Mouse (Mus musculus) lung, postnatal 0 days (tissue): Measurements from ENCODE around the gene Nipbl. TPM values are rescaled to one million over a fixed set of nuclear protein-coding genes. Genes with fewer than 3 reads are reported as not detected.

Experiments
- ATAC-seq: fragments of 200-750 bp; cut with Nextera tagmentation; 2 replicates; pipeline ENCODE4 v1.8.0; 2017; ENCODE audit warnings: moderate library complexity
- DNase-seq: peaks from one replicate; pipeline ENCODE4 v3.0.0-alpha.2; 2016; ENCODE audit warnings: low spot score
- H3K27ac ChIP-seq: fragments of 300-500 bp; sonication (generic); 2 replicates; pipeline ENCODE4 v1.5.1; 2014; ENCODE audit warnings: antibody characterized with exemption, mild to moderate bottlenecking, low read length, mixed read lengths
- H3K27me3 ChIP-seq: fragments of 300-500 bp; sonication (generic); replicated peaks from 2 replicates; pipeline ENCODE4 v1.6.1; 2014; ENCODE audit warnings: low read length, mixed read lengths; ENCODE audit not compliant: insufficient read depth
- H3K36me3 ChIP-seq: fragments of 300-500 bp; sonication (generic); 2 replicates; pipeline ENCODE4 v1.6.1; 2014; ENCODE audit warnings: low read length, mixed read lengths; ENCODE audit not compliant: insufficient read depth
- H3K4me1 ChIP-seq: fragments of 300-500 bp; sonication (generic); 2 replicates; pipeline ENCODE4 v1.6.1; 2014; ENCODE audit warnings: antibody characterized with exemption, low read depth, low read length, mixed read lengths; ENCODE audit not compliant: insufficient read depth
- H3K4me2 ChIP-seq: fragments of 300-500 bp; sonication (generic); replicated peaks from 2 replicates; pipeline ENCODE4 v1.6.1; 2014; ENCODE audit warnings: low read depth, mild to moderate bottlenecking, low read length, moderate library complexity, mixed read lengths
- H3K4me3 ChIP-seq: fragments of 300-500 bp; sonication (generic); 2 replicates; pipeline ENCODE4 v1.5.1; 2014; ENCODE audit warnings: low read depth, low read length
- H3K9ac ChIP-seq: fragments of 300-500 bp; sonication (generic); replicated peaks from 2 replicates; pipeline ENCODE4 v1.6.1; 2014; ENCODE audit warnings: low read depth, mild to moderate bottlenecking
- H3K9me3 ChIP-seq: fragments of 300-500 bp; sonication (generic); 2 replicates; pipeline ENCODE4 v1.6.1; 2016; ENCODE audit warnings: low read length, mixed read lengths
- CTCF ChIP-seq: IDR thresholded peaks from 2 replicates; pipeline ENCODE4 v1.5.1; 2016; ENCODE audit warnings: antibody characterized with exemption, mild to moderate bottlenecking
- EP300 ChIP-seq: IDR thresholded peaks from 2 replicates; pipeline ENCODE4 v1.6.1; 2016; ENCODE audit warnings: antibody characterized with exemption, mild to moderate bottlenecking, control low read depth
- WGBS: fragments of 180-500 bp; shearing (Covaris S2); extraction: QIAGEN DNeasy Blood & Tissue Kit; methylation state at CpG from one replicate; pipeline ENCODE4 v1.1.7; 2014; 5-methylcytosine and 5-hydroxymethylcytosine counted together
- polyA plus RNA-seq: library from polyadenylated mRNA; unstranded; fragments of >200 nt; fragmentation: Nextera tagmentation; extraction: Ambion mirVana; gene quantifications from 2 replicates; pipeline ENCODE4 v1.2.1, GENCODE M21; 2015

Gene Nipbl
- polyA plus RNA-seq, 1 experiment from 2014 or later: 15.1 TPM

DNA sequence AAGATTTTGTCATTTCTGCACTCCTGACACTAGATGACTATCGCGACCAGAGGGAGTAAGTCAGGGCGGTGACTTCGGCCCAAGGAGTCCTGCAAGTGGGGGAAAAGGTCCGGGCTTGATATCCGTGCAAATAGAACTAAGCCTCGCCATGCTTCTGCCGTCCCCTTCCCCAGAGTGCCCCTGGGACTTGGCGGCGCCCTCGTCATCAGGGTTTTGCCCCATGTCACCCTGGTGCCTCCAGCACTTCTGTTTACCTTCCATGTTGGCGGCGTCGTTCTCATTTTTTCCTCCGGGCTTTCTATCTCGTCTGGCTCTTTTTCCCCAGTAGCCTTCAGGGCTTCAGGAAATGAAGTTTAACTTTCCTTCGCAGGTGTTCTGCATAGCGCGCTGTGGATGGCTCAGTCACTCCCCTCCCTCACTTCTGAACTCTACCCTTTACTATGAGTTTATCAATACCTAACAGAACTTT, 1.7 kb upstream of the Nipbl start:
- Histone ChIP-seq H3K36me3 (no peaks in the 10 kb centered on the region), H3K4me1 (peaks cover 5% of the 10 kb centered on the region; the same call in 1 of the 2 replicates), H3K27ac (peak overlapping the region; percentile 99), H3K27me3 (no peaks in the 10 kb centered on the region), H3K4me2 (peak overlapping the region; percentile 90), H3K4me3 (peak overlapping the region; percentile 91), H3K9ac (peak overlapping the region; percentile 36), H3K9me3 (no peaks in the 10 kb centered on the region)
- DNase-seq: peak; percentile 43
- under 1% methylated on average over 19 of the region's 19 CpGs for WGBS
- 0 out of 2 replicates have a peak, but pooled peaks have one; percentile 1 for ATAC-seq
- 0 out of 2 replicates have a peak, but pooled peaks have one; percentile 0 for TF ChIP-seq CTCF
- no peak for TF ChIP-seq EP300

DNA sequence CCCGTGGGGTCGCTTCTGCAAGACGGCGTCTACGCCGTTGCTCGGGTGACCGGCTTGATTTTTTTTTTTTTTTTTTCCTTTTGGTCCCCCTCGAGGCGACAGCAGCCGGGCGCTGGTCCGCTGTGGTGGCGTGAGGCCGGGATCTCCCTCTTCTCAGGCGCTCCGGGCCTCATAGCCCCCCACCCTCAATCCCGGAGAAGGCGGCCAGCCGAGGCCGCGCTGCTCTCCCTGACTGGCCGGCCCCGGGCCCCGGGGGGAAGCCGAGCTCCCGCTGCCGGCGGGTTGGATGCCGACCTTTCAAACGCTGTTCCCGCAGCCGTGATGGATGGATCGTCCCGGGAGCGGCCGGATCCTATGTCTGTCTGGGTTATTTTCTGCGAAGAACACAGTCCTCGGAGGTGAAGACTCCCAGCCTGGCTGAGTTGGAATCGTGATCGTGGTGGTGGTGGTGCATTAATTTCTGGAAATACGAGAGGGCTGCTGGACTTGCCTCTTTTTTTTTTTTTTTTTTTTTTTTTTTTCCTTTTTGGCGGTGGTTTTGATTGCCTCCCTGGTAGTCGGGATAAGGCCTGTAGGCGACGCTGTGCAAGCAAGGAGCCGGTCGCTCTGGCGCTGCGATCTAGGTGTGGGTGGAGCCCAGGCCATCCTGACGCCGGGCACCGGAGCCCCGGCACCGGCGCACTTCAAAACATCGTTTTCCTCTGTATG, 781 bp upstream of the Nipbl start:
- Histone ChIP-seq H3K9ac (peak overlapping the region; percentile 82), H3K4me2 (peak overlapping the region; percentile 90), H3K4me3 (peak overlapping the region; percentile 91), H3K27me3 (no peaks in the 10 kb centered on the region), H3K4me1 (peaks cover 5% of the 10 kb centered on the region; the same call in 1 of the 2 replicates), H3K27ac (peak overlapping the region; percentile 99), H3K36me3 (no peaks in the 10 kb centered on the region), H3K9me3 (no peaks in the 10 kb centered on the region)
- WGBS: 0% methylated on average over 54 of the region's 57 CpGs
- peak; percentile 68 for ATAC-seq
- TF ChIP-seq CTCF (peak; percentile 76), EP300 (no peak)
- peak; percentile 95 for DNase-seq

DNA sequence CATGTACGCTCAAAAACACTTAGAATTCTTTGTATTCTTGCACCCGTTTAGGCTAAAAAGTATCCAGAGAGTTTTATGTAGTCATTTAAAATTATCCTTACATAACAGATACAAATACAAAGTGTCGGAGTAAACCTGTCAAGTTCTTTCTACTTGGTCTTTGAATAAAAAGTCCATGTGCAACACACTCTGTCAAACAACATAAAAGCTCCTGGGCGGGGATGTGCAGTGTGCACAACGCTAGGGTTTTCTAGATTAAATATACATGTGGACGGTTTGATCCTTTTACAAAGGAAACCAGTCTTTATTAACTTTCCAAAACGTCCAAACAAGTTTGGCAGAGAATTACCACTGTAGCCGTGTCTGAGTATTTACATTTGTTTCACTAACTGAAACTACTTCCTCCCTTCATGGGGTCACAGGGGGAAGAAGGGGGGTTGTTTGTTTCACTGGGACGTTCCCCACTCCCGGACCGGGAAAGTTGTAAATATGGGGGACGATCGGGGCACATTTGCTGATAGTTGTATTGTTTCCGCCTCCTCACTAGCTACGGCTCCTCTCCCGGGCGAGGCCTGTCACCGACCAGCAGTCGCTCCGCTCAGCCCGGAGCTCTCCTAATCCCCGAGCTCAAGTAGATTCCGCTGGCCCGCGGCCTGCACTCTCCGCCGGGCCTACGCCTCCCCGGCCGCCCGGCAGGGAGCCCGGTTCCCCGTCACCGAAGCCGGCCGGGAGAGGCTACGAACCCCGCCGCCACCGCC, 916 bp downstream of the Nipbl start:
- peak; percentile 53 for ATAC-seq
- Histone ChIP-seq H3K27me3 (no peaks in the 10 kb centered on the region), H3K4me2 (peak overlapping the region; percentile 73), H3K9me3 (no peaks in the 10 kb centered on the region), H3K9ac (peak overlapping the region; percentile 99), H3K36me3 (no peaks in the 10 kb centered on the region), H3K4me1 (peaks cover 5% of the 10 kb centered on the region; the same call in 1 of the 2 replicates), H3K27ac (peak overlapping the region; percentile 99), H3K4me3 (peak overlapping the region; percentile 91)
- TF ChIP-seq CTCF (no peak), EP300 (no peak)
- DNase-seq: peak; percentile 78
- under 1% methylated on average over 30 of the region's 40 CpGs for WGBS

DNA sequence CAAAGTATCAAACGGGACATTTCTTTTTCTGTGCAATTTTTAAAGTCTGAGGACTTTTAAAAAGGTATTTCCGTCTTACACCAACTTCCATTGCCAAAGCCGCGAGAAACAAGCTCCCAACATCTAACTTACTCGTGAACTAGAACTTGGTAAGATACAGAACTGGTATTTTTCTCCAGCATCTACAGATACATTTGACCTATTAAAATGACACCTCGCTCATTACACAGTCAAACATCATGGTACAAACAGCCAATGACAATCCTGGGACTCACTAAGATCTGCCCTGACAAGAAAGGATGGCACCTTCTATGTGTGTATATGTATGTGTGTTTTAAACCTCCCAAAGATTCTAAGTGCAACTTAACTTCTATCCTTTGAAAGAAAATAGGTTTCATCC, 1.5 kb downstream of the Nipbl start:
- H3K27ac ChIP-seq: peak overlapping the region; percentile 99
- H3K4me2 ChIP-seq: peak overlapping the region; percentile 73
- H3K9ac ChIP-seq: peak overlapping the region; percentile 99
- under 1% methylated on average over 6 of the region's 6 CpGs for WGBS
- H3K36me3 ChIP-seq: no peaks in the 10 kb centered on the region
- no peak for ATAC-seq
- H3K4me1 ChIP-seq: peaks cover 5% of the 10 kb centered on the region; the same call in 1 of the 2 replicates
- H3K4me3 ChIP-seq: peak overlapping the region; percentile 91
- DNase-seq: peak; percentile 26
- no peaks in the 10 kb centered on the region for H3K27me3 ChIP-seq
- no peak for TF ChIP-seq EP300
- no peak for TF ChIP-seq CTCF
- H3K9me3 ChIP-seq: no peaks in the 10 kb centered on the region

DNA sequence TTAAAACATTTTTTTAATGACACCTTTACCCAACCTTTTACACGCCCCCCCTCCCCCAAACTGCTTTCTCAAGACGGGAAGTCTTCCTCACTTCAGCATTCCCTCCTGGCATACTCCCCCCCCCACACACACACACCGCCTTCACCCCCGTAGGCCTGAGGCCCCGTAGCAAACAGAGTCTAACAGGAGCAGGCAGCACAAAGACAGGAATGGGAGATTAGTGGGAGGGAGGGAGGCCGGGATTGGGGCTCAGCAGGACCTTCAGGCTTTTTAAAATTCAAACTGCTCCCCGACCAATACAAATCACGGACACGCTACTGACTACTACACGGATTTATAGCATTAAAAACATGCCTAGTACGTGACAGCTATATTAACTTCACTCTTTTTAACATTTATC, 2.1 kb downstream of the Nipbl start:
- H3K4me1 ChIP-seq: peaks cover 3% of the 10 kb centered on the region; the same call in 1 of the 2 replicates
- H3K27me3 ChIP-seq: no peaks in the 10 kb centered on the region
- H3K27ac ChIP-seq: peak overlapping the region; percentile 99
- DNase-seq (peak; percentile 38), ATAC-seq (no peak)
- peak overlapping the region; percentile 73 for H3K4me2 ChIP-seq
- peak overlapping the region; percentile 99 for H3K9ac ChIP-seq
- H3K4me3 ChIP-seq: peak overlapping the region; percentile 91
- TF ChIP-seq EP300 (no peak), CTCF (no peak)
- H3K9me3 ChIP-seq: no peaks in the 10 kb centered on the region
- H3K36me3 ChIP-seq: no peaks in the 10 kb centered on the region
- 2% methylated on average over 11 of the region's 11 CpGs for WGBS
